Mouse (Mus musculus) spleen, adult 12 weeks (tissue): ENCODE results near the gene Sesn1.

Experiments used
- DNase-seq: peaks from one replicate; pipeline ENCODE4 v3.0.0; 2022; ENCODE audit warnings: low spot score

The Sesn1 gene

DNA sequence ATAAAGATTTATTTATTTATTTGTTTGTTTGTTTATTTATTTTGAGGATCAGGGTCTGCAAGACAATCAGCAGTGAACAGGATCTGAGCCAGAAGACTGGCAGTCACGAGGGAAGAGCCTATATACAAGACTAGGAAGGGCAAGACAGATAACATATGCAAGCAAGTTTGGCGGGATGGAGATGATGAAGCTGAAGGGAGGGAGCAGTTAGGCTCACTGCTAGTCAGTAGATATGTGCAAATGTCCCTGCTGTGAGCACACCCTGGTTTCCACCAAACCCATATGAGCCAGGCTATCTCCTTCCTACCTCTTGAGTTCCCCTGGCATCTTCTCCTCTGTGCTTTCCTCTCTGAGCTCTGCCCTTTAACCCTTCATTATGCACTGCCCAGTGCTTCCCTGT is 61.8 kb downstream of the Sesn1 start:
- DNase-seq: no peak

- no peak for DNase-seq
These were observed 65.9 kb downstream of the Sesn1 start for GRCm38 (mm10) chr10:41875624-41876023.

DNA sequence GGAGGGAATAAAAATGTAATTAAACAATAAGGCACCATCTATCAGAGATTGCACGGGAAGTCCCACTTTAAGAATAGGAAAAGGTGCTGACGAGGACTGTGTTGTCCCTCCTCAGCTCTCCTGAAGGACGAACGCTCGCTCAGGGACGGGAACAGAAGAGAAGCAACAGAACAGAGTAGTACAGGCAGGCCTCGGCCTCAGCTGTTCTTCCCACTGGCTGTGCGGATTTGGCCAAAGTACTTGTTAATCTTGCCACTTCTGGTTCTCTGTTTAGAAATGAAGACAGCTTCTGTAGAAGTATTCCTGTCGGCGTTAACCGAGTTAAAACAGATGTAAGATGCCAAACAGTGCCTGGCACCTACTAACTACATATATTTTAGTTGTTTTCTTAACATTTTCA is 68.6 kb downstream of the Sesn1 start:
- DNase-seq: no peak

GRCm38 (mm10) chr10:41879675-41880074 is 69.9 kb downstream of the Sesn1 start:
- no peak for DNase-seq

- DNase-seq: no peak
These were observed 70.5 kb downstream of the Sesn1 start for GRCm38 (mm10) chr10:41880206-41880605.

- DNase-seq: no peak
These were observed 71.0 kb downstream of the Sesn1 start for GRCm38 (mm10) chr10:41880777-41881176.

- DNase-seq: no peak
These were observed 71.7 kb downstream of the Sesn1 start for GRCm38 (mm10) chr10:41881438-41881837.

DNA sequence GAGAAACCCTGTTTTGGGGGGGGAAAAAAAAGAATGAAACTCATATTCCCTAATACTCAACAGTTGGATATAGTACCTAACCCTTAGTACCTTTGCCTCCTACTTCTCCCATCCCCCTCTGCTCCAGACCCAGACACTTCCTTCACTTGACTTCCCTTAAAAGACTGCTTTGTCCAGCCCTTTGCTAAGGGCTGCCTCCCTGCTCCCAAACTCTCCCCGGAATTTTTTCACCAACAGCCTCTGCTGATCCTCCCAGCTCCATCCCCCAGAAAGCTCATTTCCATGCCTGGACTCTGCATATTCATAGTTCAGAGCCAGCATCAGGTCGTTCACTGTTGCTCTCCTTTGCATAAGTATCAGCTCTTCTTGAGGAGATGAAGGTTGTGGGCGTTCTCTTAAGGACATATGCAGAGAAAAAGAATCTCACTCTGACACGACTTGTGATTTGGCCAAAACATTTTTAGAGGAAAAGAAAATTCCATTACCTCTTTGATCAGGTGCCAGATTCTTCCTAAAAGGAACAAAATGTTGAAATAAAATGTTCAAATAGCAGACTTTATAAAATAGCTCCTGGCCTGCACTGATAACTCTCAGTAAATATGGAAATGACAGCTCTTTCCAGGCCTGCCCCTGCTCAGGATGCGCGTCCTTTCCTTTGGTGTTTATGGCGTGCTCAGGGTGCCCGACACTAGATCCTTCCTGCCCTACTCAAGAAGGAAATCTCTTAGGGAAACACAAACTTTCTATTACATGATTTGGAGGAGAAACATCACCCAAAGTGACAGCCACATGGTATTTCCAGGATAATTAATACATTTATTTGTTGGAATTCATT is 74.2 kb downstream of the Sesn1 start:
- DNase-seq: no peak

GRCm38 (mm10) chr10:41887080-41887821 is 77.5 kb downstream of the Sesn1 start:
- DNase-seq: peak; percentile 90

GRCm38 (mm10) chr10:41888365-41888941 is 78.7 kb downstream of the Sesn1 start:
- no peak for DNase-seq

- no peak for DNase-seq
These were observed 79.8 kb downstream of the Sesn1 start for GRCm38 (mm10) chr10:41889566-41889965.

GRCm38 (mm10) chr10:41890537-41890936 is 80.8 kb downstream of the Sesn1 start:
- no peak for DNase-seq

- no peak for DNase-seq
These were observed 81.6 kb downstream of the Sesn1 start for GRCm38 (mm10) chr10:41891312-41891711.

GRCm38 (mm10) chr10:41893433-41894411 is 84.0 kb downstream of the Sesn1 start:
- DNase-seq: no peak

- DNase-seq: no peak
These were observed 86.7 kb downstream of the Sesn1 start for GRCm38 (mm10) chr10:41896425-41896824.

- no peak for DNase-seq
These were observed 87.1 kb downstream of the Sesn1 start for GRCm38 (mm10) chr10:41896865-41897264.

GRCm38 (mm10) chr10:41901456-41901855 is 91.7 kb downstream of the Sesn1 start:
- no peak for DNase-seq

DNA sequence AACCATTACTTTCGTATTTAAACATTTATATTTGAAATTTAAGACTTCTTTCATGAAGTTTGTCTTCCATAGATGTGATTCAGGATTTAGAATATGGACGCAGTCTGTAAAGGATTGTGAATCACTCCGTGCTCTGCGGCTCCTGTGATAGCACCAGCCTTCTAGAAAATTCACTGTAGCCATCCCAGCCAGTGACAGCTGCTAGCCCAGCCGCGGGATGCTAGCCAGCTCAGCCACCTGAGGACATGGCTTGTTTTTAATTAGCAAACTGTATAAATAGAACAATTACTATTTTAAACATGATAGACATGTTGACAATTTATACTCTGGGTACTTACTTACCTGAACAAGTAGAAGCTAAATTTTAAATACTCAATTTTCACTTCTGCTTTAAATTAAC is 92.1 kb downstream of the Sesn1 start:
- no peak for DNase-seq

- no peak for DNase-seq
These were observed 97.7 kb downstream of the Sesn1 start for GRCm38 (mm10) chr10:41907473-41907872.

DNA sequence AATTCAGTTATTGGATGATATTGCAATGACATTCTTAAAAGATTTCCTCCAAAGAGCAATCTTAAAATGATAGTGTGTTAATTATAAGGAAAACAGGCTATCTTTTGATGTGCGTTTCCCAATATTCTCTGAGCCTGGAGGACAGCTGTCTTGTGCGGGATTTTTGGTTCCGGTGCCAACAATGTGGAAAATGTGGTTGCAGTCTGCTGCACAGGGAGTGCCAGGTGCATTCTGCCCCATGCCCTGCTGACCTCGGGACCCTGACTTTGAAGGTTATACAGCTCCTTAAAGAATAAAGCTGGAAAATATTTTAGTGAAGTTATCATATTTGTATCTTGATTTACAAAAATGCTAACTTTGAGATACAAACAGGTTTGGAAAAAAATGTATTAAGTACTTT is 98.2 kb downstream of the Sesn1 start:
- no peak for DNase-seq

DNA sequence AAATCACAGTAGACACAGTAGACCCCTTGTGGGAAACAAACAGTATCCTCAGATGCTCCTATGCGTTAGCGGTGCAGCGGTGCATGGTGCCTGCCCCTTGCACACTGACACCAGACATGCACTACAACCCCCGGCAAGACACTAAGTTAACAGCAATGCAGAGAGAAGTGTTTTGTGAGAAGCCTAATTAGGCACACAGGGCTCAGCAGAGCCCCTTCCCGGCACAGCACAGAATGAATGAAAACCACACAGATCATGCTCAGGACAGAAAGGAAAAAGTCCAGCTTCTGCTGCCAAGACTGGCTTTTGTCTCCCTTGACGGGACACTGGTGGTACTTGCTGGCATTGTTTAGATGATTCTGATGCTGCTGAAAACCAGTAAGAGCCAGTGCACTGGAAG is 99.2 kb downstream of the Sesn1 start:
- no peak for DNase-seq
